Mouse (Mus musculus) bone marrow macrophage, adult 2 months (primary cell): ENCODE data around the gene Nfib. TPM values are rescaled to one million over a fixed set of nuclear protein-coding genes. Genes with fewer than 3 reads are reported as not detected.

ENCODE experiments used
- H3K27ac ChIP-seq: 2 replicates; pipeline ENCODE4 v1.5.1; 2012; ENCODE audit warnings: low read depth, low read length; ENCODE audit not compliant: insufficient read depth
- H3K4me1 ChIP-seq: 2 replicates; pipeline ENCODE4 v1.6.1; 2012; ENCODE audit warnings: low read length; ENCODE audit not compliant: control insufficient read depth, insufficient read depth
- H3K4me3 ChIP-seq: 2 replicates; pipeline ENCODE4 v1.5.1; 2012; ENCODE audit warnings: mild to moderate bottlenecking, low read length, moderate library complexity; ENCODE audit not compliant: insufficient read depth
- CTCF ChIP-seq: IDR thresholded peaks from 2 replicates; pipeline ENCODE4 v1.5.1; 2012; ENCODE audit warnings: low read depth, mild to moderate bottlenecking, low read length, moderate library complexity
- POLR2A ChIP-seq: IDR thresholded peaks from 2 replicates; pipeline ENCODE4 v1.6.1; 2012; ENCODE audit warnings: mild to moderate bottlenecking, low read depth, low read length, borderline replicate concordance
- polyA plus RNA-seq: library from polyadenylated mRNA; stranded (reverse); fragments of >200 nt; gene quantifications from 2 replicates; pipeline ENCODE4 v1.2.4, GENCODE M21; 2012; ENCODE audit not compliant: missing spikeins, insufficient read depth, insufficient read length

Gene Nfib
- polyA plus RNA-seq, 1 experiment, result 0.56 TPM

GRCm38 (mm10) chr4:82440606-82441005, 264.9 kb downstream of the Nfib start:
- Histone ChIP-seq H3K4me1 (no peaks in the 10 kb centered on the region), H3K27ac (no peak overlapping the region), H3K4me3 (no peak overlapping the region)
- TF ChIP-seq POLR2A (no peak), CTCF (no peak)

- Histone ChIP-seq H3K4me3 (no peak overlapping the region), H3K4me1 (no peaks in the 10 kb centered on the region), H3K27ac (no peak overlapping the region)
- no peak for TF ChIP-seq CTCF
- no peak for TF ChIP-seq POLR2A
Measured at GRCm38 (mm10) chr4:82439813-82440212, 265.7 kb downstream of the Nfib start.

- Histone ChIP-seq H3K4me3 (no peak overlapping the region), H3K27ac (no peak overlapping the region), H3K4me1 (no peaks in the 10 kb centered on the region)
- TF ChIP-seq CTCF (no peak), POLR2A (no peak)
Measured at GRCm38 (mm10) chr4:82438631-82439030, 266.9 kb downstream of the Nfib start.

- TF ChIP-seq POLR2A (no peak), CTCF (no peak)
- no peaks in the 10 kb centered on the region for H3K4me1 ChIP-seq
- no peak overlapping the region for H3K4me3 ChIP-seq
- no peak overlapping the region for H3K27ac ChIP-seq
Measured at GRCm38 (mm10) chr4:82437533-82438318, 267.8 kb downstream of the Nfib start.

- TF ChIP-seq POLR2A, result no peak
- no peaks in the 10 kb centered on the region for H3K4me1 ChIP-seq
- H3K4me3 ChIP-seq, result no peak overlapping the region
- no peak overlapping the region for H3K27ac ChIP-seq
Measured at GRCm38 (mm10) chr4:82436656-82437055, 268.9 kb downstream of the Nfib start.

GRCm38 (mm10) chr4:82435716-82436115, 269.8 kb downstream of the Nfib start:
- no peak overlapping the region for H3K27ac ChIP-seq
- no peak for TF ChIP-seq CTCF
- no peak for TF ChIP-seq POLR2A
- H3K4me3 ChIP-seq, result no peak overlapping the region
- H3K4me1 ChIP-seq, result no peaks in the 10 kb centered on the region

GRCm38 (mm10) chr4:82433926-82434705, 271.4 kb downstream of the Nfib start:
- Histone ChIP-seq H3K4me1 (no peaks in the 10 kb centered on the region), H3K4me3 (no peak overlapping the region)
- TF ChIP-seq POLR2A (no peak), CTCF (no peak)

GRCm38 (mm10) chr4:82431831-82432230, 273.7 kb downstream of the Nfib start:
- H3K27ac ChIP-seq, result no peak overlapping the region
- H3K4me3 ChIP-seq, result no peak overlapping the region
- no peak for TF ChIP-seq CTCF
- no peak for TF ChIP-seq POLR2A
- H3K4me1 ChIP-seq, result no peaks in the 10 kb centered on the region

More at GRCm38 (mm10) chr4:82433926-82434705, 271.4 kb downstream of the Nfib start:
- no peak overlapping the region for H3K27ac ChIP-seq

GRCm38 (mm10) chr4:82430802-82431201, 274.7 kb downstream of the Nfib start:
- TF ChIP-seq CTCF (no peak), POLR2A (no peak)
- Histone ChIP-seq H3K4me1 (no peaks in the 10 kb centered on the region), H3K27ac (no peak overlapping the region), H3K4me3 (no peak overlapping the region)

GRCm38 (mm10) chr4:82426224-82426623, 279.3 kb downstream of the Nfib start:
- H3K27ac ChIP-seq, result no peak overlapping the region
- no peak for TF ChIP-seq CTCF
- TF ChIP-seq POLR2A, result no peak
- H3K4me1 ChIP-seq, result no peaks in the 10 kb centered on the region
- H3K4me3 ChIP-seq, result no peak overlapping the region
